Mouse (Mus musculus) ES-Bruce4 (cell line): ENCODE results near the gene Rasgrp2.

Experiments used
- CTCF ChIP-seq: IDR thresholded peaks from one replicate; pipeline ENCODE4 v1.8.1; 2011; ENCODE audit warnings: low read depth, low read length
- POLR2A ChIP-seq: IDR thresholded peaks from one replicate; pipeline ENCODE4 v1.8.1; 2011; ENCODE audit warnings: low read length; ENCODE audit not compliant: insufficient read depth

- no peak for TF ChIP-seq CTCF
- no peak for TF ChIP-seq POLR2A
Measured at GRCm38 (mm10) chr19:6385419-6385818, 13.7 kb upstream of the Rasgrp2 start.
